Mouse (Mus musculus) cerebellum, postnatal 4 days (tissue): ENCODE data around the gene Sorcs2.

ENCODE experiments used
- DNase-seq, 2 experiments: peaks; one replicate each; pipeline ENCODE4 v3.0.0; 2022; ENCODE audit warnings: low spot score in 2 of 2, mixed read lengths in 1 of 2

Sorcs2 gene

DNA sequence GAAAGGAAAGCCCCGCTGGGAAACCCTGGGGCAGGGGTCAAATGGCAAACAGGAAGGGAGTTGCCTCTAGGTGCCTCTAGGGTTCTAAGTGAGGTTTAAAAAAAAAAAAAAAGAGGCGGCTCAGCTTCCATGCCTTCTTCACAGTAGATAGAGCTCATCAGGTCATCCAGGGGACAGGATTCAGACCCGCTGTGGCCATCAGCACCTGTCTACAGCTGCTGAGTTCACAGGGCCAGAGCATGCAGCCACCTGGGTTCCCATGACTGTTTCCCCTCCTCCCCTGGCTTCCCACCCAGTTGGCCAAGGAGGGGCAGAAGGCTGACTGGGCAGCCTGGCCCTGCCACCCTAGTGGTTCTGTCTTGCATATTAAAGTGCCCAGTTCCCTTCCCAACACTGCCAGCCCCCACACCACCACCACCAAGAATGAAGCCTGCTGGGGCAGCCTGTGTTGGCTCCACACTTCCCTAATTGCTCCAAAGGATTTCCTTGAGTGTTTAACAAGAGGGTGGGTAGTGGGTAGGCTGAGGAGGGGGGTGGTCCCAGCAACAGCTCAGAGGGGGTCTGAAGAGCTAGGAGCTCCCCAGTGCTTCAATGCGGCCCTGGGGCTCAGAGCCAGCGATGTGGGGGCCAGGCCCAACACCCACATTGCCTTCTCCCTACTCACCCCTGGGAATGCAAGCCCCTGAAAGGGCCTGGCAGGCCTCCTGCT, 38.2 kb downstream of the Sorcs2 start:
- no peak for DNase-seq

DNA sequence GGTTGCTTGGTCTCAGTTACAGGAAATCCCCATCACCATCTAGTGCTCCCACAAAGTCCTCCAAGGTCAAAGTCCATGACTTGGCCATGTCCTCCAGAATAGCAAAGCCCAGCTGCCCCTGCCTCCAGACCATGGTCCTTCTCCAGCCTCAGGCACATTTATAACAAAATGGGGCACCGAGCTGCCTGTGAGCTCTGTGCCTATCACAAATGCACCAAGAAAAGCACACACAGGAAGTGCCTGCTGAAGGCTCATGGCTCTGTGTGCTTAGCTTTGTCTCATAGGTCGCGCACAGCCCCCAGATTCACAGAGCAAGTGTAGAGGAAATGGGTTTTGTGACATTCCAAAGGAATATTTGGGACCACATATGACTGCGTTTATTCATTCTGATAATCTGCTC, 39.8 kb downstream of the Sorcs2 start:
- no peak for DNase-seq

DNA sequence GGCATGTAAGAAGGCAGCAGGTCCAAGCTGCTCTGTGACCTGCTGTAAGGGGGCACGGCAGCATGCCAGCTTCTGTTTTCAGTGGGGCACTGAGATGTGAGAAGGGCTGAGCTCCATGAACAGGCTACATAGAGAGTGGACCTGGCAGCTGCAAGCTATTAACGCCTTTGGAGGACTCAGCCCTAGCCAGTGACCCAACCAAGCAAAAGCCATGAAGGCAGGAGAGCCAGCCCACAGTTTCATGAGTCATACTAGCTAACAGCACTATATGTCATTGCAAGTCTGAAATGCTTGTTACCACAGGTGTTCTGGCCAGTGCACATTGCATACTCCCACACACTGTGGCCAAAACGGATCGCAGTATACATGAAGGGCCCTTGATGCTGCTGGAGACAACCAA, 41.3 kb downstream of the Sorcs2 start:
- DNase-seq, result no peak

DNA sequence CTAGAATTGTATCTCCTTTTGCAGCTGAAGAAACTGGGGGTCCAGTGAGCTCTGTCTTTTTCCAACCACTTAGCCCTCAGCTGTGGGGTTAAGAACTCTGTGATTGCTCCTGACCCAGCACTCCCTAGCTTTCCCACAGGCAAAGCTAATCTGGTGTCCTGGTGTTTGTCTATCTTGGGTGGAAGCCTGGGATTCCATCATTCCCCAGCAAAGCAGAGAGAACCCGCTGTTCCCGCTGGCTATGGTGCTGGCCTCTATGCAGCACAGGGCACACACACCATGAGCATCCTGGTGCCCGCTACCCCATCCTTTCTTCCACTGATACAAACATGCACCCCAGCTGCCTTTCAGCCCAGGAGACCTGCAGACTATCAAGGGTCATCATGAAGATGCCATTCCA, 42.3 kb downstream of the Sorcs2 start:
- DNase-seq, result no peak

DNA sequence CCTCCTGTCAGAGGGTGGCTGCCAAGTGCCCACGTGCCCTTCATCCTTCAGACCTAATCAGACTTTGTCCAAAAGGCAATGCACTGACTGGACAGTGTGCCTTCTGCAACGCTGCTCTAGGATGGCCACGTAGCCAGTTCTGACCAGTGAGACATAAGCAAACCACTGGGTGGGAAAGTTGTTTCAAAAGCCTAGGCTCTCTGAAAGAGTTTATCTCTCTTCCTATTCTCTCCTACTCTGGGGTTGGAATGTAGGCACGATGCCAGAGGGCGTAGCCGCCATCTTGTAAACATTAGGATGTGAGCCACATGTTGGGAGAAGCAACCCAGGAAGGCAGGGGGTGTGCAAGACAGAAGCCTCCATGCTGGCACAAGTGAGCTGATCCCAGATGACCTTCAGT, 44.3 kb downstream of the Sorcs2 start:
- no peak for DNase-seq

DNA sequence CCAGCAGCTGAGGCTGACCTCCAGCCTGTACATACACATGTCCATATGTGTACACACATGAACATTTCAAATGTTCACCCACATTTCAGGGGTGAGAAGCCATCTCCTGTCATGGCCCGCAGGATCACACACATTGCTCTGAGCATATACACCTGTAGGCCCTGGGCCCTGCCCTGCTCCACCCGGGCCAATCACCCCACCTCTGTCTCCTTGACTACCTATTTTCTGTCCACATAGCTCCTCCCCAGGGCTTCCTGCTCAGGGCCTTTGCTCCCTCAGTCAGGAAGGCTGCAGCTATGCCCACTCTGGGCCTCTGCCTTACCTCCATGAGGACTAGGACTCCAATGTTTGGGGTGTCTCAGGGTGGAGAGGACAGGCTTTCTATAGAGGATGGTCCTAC, 44.7 kb downstream of the Sorcs2 start:
- DNase-seq, result no peak

DNA sequence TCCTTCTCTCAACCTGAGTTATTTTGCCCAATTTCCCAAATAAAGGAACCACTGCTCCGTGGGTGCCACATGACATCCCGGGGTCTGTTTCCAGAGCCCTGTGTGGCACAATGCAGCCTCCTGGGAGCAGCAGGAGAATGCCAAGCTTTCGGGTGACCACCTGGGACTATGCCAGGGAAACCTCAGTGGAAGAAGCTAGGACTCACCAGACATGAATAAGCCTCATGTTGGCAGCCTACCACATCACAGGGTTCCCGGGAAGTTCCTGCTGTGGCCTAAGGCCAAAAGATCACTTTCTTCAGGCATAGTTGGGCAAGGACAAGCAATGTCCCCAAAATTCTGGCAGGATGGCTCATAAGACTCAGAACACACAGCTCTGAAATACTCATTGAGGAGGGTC, 51.2 kb downstream of the Sorcs2 start:
- DNase-seq, result no peak

DNA sequence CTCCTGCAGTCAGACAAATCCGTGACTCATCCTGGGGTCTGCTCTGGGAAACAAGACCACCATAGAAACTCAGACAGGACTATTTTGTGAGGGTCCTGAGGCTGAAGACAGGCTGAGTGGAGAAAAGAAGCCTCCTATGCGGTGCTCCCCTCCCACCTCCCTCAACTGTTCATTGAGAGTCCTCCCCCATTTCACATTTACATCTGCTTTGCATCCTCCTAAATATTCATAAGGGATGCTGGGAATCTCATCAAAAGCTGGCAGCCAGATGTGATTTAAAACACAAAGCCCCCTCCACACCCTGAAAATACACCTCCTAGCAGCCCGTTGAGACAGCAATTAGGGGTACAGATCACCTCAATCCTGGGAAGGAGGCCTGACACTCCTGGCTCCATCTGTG, 58.7 kb downstream of the Sorcs2 start:
- DNase-seq, result no peak

DNA sequence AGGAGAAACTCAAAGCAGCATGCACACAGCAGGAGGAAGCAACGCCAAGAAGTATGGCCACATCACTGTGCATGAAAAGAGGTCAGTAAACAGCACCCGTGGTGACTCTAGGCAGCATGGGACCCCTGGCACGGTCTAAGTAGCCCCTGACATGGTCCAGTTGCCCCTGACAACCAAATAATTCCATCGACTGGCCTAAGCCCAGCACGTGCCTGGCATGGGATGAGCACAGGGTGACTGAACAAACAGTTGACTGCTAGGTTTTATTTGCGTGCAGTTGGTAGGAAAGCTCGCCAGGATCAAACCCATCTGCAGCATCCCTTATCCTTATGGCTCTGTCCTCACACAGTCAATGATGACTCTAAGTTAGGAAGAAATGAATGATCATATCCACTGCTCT, 61.7 kb downstream of the Sorcs2 start:
- no peak for DNase-seq

DNA sequence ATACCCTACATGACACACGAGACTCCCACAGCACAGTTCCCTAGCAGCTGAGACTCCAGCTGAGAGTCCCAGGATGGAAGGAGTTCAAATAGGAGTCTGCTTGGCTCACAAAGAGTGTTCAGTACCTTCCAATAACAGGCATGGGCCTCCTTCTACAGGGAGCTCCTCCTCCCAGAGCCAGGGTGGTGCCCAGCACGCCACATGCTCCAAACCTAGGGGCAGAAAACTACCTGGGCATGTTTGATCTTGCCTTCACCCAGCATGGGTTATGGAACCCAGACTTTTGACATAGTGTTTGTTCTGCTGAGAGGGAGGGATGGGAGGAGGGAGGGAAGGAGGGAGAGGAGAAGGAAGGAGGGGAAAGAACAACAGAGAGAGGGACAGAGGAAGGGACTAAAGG, 62.3 kb downstream of the Sorcs2 start:
- DNase-seq, result no peak

DNA sequence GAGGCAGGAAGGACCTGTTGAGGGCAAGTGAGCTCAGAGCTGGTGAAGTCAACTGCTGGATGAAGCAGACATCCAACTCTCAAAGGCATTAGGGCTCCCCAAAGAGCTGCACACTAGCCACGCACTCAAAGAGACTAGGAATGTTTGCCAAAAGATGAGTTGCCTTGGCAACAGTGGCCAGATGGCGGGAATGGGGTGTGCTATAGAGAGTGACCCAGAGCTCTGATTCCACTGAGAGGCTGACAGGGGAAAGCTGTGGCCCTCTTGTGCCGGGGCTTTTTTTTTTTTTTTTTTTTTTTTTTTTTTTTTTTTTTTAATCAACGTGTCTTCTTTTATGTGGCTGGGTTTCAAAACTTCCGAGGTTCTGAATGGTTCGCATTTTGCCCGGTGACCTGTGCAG, 63.7 kb downstream of the Sorcs2 start:
- no peak for DNase-seq

DNA sequence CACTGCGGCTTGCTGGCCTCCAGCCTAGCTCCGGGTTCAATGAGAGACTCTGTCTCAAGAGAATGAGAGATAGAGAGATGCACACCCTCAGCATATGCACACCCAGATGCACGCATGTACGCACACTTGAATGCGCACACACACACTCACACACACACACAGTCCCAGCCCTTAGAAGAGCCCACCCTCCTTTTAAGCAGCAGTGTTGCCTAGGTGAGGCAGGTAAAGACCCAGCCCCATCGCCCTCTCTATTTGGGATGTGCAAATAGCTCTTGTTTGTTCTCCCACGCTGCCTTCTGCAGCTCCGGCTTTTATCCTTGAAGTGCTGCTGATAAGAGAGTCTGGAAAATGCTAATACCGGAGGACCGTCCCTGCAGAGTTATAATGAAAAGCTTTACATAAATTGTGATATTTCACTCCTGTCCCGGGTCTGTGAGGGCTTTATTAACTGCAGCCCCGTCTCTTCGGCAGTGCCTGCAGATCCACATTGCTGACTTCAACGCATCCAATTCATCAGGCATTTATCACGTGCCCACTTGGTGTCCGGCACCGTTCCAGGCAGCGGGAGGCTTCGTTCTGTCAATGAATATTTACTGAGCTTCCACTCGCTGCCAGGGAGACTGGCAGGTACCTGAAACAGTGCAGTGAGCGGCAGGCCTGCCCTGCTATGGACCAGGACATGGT, 67.3 kb downstream of the Sorcs2 start:
- DNase-seq, result peak in 1 of 2 experiments; percentile 62

DNA sequence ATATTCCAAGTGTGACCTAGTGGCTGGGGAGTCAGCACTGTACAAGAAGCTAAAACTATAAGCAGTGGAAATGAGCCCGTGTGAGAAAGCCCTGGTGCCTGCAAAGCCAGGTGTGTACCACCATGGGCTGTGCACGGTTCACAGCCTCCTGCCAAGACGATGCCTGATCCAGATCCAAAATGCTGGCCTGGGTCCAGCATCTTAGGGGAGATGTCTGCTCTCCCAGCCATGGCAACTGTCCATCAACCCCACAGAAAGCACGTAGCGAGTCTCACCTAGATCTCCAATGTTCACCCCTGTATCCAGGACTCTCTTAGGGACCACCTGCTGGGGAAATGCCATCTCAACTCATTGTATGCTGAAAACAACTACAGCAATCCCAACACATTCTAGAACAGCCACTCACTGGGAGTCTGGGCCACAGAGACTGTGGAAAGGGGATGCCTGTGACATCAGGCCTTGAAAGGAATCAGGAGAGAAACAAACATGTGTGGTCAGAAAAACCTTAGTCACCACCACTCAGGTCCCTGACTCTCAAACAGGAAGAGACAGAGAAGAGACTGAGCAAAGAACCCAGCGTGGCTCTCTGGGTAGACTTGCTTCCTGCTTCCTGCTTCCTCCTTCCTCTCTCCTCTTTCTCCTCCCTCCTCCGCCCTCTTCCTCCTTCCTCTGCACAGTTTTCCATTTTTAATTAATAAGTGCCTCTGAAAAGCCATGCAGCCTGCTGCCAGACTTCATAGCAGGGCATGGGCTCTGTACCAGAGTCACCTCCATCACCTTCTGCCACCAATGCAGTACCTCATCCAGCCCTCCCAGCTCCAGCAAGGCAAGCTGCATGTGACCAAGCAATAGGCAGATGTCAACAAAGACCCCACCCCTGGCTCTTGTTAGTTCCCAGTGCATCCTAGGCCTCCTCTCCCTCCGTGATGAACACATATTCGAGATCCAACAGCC, 71.6 kb downstream of the Sorcs2 start:
- DNase-seq, result peak in 1 of 2 experiments; percentile 23

DNA sequence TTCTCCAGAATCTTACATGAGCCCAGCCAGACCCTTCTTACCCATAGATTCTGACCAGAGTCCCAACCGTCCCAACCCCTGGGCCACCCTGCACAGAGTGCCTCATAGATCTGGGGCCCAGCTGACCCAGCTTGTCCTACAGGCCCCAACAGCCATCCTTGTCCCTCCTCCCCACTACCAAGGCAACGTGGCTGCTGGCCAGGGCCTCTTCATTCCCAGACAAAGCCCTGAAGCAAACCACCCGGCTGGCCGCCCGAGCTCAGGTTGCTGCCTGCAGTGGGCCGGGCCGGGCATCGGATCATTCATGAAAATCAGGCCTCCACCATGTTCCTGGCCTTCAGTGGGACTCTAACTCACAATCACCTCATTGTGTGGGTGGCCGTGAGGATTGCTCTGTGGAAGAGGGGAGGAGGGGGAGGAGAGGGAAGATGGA, 73.8 kb downstream of the Sorcs2 start:
- DNase-seq, result peak; percentile 55 to 68

DNA sequence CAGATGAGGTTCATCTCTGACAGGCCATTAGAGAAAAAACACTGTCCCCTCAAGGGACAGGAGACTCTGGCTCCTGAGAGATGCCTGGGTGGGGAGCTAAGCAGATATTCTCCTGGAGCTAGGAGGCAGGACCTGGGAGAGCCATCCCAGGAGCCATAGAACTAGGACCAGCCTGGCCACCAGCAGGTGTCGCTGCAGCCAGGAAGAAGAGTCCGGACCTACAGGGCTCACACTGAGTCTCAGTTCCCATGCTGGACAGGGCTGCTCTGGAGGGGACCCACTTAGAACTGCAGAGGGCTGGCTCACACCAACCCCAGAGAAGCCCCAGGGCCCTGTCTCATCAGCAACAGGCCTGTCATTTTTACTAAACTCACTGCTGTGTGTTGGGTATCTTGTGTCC, 74.4 kb downstream of the Sorcs2 start:
- peak; percentile 58 to 80 for DNase-seq

DNA sequence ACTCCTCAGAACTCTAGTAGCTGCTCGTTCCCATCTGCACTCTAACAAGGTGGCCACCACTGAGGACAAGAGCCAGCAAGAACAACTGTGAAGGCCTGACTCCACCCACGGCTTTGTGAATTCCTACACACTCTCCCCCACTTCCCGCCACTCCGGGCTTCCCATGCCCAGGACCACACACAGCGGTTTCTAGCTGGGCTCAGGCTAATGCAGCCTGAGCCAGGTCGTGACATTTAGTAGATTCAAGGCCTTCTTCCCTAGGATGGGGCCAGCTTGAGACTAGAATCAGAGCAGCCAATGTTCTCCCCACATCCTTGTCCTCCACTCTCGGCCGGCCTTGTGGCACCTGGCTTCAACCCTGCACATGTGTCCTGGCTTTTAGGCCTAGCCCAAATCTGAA, 76.4 kb downstream of the Sorcs2 start:
- no peak for DNase-seq

DNA sequence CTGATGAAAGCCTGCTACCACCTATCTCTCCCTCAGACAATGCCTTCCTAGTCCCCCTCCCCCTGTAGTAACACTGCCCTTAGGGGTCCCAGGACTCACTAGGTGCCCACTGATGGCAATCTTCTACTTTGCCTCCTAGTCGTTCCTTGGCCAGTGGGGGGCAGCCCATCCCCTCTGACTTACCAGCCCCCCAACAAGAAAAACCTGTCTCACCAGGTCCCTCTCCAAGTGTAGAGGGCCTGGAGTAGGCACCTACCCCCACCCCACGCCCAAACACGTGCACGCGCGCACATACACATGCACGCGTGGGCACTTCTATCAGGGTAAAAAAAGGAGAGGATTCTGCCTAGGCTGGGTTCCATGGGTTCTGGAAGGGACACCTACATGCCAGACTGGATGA, 77.3 kb downstream of the Sorcs2 start:
- DNase-seq, result no peak

DNA sequence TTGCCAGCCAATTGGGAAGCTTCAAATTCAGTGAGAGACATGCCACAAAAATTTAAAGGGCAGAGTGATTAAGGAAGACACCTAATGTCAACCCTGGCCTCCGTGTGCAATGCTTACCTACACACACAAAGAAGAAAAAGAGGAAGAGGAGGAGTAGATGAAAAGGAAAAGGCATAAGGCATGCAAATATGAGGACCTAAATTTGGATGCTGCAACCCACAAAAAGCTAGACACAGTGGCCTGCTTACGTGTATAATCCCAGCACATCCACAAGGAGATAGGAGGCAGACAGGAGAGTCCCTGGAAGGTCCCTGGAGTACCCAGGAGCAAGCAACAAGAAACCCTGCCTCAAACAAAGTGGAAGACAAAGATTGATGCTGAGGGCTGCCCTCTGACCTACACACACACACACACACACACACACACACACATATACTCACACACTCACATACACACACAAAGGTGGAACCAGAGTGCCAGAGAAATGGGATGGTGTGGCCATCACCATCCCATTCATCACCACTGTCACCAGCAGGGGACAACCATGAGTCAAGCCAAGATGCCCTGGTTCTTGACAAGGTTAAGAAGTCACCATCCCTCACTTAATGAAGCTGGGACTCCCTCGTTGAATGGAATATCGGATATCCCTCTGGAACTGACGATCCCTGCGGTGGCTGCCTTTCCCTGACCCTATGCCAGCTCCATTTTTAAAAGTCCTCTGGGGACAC, 80.1 kb downstream of the Sorcs2 start:
- DNase-seq, result no peak

DNA sequence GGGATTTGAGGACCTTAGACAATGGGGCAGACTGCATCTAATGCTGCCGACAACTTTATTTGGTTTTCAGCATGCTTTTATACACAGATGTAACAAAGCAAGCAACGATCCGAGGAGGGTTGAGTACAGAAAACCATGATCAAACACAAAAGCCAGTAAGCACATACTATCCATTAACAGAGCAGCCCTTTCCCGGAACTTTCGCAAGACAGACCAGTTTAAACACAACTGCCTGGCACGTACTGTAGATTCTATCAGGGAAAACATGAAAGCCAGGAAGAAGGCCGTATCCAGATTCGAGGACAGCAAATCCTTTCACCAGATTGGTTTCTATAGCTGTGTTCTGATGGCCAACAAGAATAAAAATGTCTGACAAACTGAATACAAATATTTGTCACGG, 82.8 kb downstream of the Sorcs2 start:
- DNase-seq, result no peak

DNA sequence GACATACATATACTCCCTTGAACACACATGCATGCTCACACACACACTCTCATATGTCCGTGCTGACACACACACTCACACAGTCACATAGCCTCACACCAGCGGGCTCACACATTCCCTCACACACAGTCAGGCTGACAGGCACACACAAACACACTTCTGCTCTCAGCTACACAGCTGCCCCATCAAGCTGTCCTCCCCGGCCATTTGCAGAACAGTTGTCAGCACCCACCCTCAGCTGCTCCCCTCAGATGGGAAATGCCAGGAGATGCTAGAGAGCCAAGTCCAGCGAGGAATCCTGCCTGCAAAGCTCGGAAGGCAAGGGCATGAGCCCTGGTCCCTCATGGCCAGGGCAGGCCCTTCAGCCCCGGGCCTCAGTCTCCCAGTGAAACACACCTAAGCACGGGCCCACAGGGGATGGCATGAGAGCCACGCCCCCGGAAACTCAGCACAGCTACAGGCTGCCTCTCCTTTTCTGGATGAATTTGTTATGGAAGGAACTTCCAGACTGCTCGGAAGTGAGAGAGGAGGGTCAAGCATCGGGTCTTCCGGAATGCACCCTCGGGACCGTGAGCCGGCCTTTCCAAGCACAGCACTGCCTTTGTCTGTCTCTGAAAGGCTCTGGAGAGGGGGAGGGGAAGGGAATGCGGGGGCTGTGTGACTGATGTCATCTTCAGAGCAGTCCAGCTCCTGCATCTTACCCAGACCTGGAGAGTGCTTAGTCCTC, 84.4 kb downstream of the Sorcs2 start:
- DNase-seq, result no peak

DNA sequence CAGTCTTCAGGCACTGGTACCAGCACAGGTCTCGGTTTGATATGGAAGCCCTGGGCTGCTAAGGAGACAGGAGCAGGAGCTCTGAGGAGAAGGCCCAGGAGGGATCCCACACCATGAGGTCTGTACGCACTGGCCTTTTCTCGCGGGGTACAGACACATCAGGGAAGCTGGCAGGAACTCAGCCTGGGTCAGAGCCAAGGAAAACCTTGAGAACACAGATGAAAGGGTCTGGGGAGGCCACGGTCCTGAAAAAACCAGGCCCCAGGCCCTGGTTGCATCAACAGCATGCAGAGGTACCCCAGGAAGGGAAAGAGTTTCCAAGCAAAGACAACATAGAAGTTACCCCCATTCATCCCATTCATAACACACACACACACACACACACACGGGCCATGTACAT, 85.0 kb downstream of the Sorcs2 start:
- DNase-seq, result no peak
